In genomic region chr6:61206042-61206441, GRCm38 (mm10) we compare ENCODE assay signal across 26 mouse cellular contexts. TPM values are rescaled to one million over a fixed set of nuclear protein-coding genes. Genes with fewer than 3 reads are reported as not detected.
"Had no signal": no experiment of that assay in that cellular context is flagged by ENCODE, and none has a peak within 500 bp of the region (broad histone marks: within the 10 kb centered on the region; RNA-seq: fewer than 3 reads in every experiment).

No protein-coding gene starts in this region.

- H3K4me2 ChIP-seq: heart, embryonic 11.5 days; heart, embryonic 13.5 days; heart, embryonic 15.5 days; hindbrain, embryonic 12.5 days; hindbrain, embryonic 14.5 days; intestine, embryonic 15.5 days; limb, embryonic 12.5 days; liver, embryonic 11.5 days; liver, embryonic 13.5 days; liver, embryonic 15.5 days had no signal

- H3K4me3 ChIP-seq: heart, adult 2 months; heart, embryonic 13.5 days; heart, embryonic 15.5 days; hindbrain, embryonic 10.5 days; hindbrain, embryonic 12.5 days; intestine, embryonic 15.5 days; layer of hippocampus, adult 2 months; left cerebral cortex, adult 2 months; limb, embryonic 10.5 days; limb, embryonic 12.5 days; liver, embryonic 13.5 days; liver, embryonic 15.5 days had no signal

- H3K9me3 ChIP-seq: heart, embryonic 13.5 days; heart, embryonic 15.5 days; hindbrain, embryonic 10.5 days; hindbrain, embryonic 12.5 days; intestine, embryonic 15.5 days; limb, embryonic 10.5 days; limb, embryonic 12.5 days; liver, embryonic 13.5 days; liver, embryonic 15.5 days had no signal

- H3K9ac ChIP-seq: heart, embryonic 13.5 days; heart, embryonic 15.5 days; hindbrain, embryonic 12.5 days; hindbrain, embryonic 14.5 days; intestine, embryonic 15.5 days; limb, embryonic 12.5 days; liver, embryonic 13.5 days; liver, embryonic 15.5 days had no signal

- H3K36me3 ChIP-seq: heart, embryonic 13.5 days; heart, embryonic 15.5 days; hindbrain, embryonic 10.5 days; hindbrain, embryonic 12.5 days; intestine, embryonic 15.5 days; limb, embryonic 10.5 days; limb, embryonic 12.5 days; liver, embryonic 13.5 days; liver, embryonic 15.5 days had no signal

- H3K27me3 ChIP-seq: heart, embryonic 13.5 days; heart, embryonic 15.5 days; hindbrain, embryonic 12.5 days; intestine, embryonic 15.5 days; limb, embryonic 12.5 days; liver, embryonic 13.5 days; liver, embryonic 15.5 days had no signal

- H3K4me1 ChIP-seq: heart, embryonic 13.5 days; heart, embryonic 15.5 days; intestine, embryonic 15.5 days; liver, embryonic 13.5 days; liver, embryonic 15.5 days had no signal

- H3K27ac ChIP-seq: heart, adult 2 months; heart, embryonic 13.5 days; heart, embryonic 15.5 days; hindbrain, embryonic 10.5 days; hindbrain, embryonic 12.5 days; hindbrain, embryonic 14.5 days; intestine, embryonic 15.5 days; kidney, postnatal 0 days; layer of hippocampus, adult 2 months; left cerebral cortex, adult 2 months; limb, embryonic 10.5 days; limb, embryonic 12.5 days; liver, embryonic 13.5 days; liver, embryonic 15.5 days had no signal

- DNase-seq: gastrocnemius, postnatal 14 days; gastrocnemius, postnatal 36 days; heart, adult 11 months; heart, adult 2 months; heart, postnatal 14 days; heart, postnatal 4 days; kidney, postnatal 25 days; liver; liver, embryonic 13.5 days had no signal

- ATAC-seq: hindbrain, embryonic 16.5 days; inflammation-experienced regulatory T-cells, adult 6 months; intestine, embryonic 15.5 days; intestine, postnatal 0 days had no signal

RNA-seq across cellular contexts. Expression of gene Ccser1, which starts 25.9 kb away (rescaled TPM):
- polyA plus RNA-seq: inflammation-experienced regulatory T-cells, adult 6 months had no signal
